Mouse (Mus musculus) ovary, postnatal 36 days (tissue): ENCODE results near the gene Fosb.
A peak's percentile ranks its signal among the peaks of the same experiment; 100 is the strongest.

Experiments
- DNase-seq: peaks from one replicate; pipeline ENCODE4 v3.0.0; 2022; ENCODE audit warnings: low spot score, mixed read lengths

Fosb gene

DNA sequence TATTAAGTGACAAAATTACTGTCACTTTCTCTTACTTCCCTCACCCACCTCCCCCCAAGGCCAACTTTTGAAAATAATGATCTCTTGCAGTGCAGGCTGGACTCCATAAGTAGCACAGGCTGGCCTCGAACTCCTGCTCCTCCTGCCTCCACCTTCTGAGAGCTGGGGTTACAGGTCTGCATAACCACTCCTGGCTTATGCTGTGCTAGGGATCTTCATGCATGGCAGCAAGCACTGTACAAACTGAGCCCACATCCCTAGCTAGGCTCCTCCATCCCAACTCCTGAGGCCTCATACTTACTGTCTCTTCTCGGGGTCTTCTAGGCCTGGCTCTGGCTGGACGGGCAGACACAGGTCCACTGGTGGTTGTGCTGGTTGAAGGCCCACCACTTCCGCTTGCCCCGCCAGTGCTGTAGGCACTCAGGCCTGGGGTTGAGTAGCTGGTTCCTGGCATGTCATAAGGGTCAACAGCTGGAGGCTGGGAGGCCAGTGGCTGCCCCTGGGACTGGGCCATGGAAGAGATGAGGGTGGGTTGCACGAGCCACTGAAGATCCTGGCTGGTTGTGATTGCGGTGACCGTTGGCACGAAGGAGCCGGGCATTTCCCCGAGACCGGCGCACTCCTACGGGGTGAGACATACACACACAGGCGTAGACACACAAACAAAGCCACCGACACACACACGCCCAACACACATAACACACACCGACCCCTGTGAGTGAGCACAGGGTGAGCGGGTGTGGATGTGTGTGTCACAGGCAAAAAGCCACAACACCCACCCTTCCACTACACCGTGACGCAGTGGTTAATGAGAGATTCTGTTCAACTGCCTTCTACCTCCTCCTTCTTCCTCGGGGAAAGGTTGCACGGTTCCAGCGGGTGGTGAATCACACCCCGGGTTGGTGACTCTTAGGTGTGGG lies 2.8 kb downstream of the Fosb start:
- DNase-seq, result no peak

DNA sequence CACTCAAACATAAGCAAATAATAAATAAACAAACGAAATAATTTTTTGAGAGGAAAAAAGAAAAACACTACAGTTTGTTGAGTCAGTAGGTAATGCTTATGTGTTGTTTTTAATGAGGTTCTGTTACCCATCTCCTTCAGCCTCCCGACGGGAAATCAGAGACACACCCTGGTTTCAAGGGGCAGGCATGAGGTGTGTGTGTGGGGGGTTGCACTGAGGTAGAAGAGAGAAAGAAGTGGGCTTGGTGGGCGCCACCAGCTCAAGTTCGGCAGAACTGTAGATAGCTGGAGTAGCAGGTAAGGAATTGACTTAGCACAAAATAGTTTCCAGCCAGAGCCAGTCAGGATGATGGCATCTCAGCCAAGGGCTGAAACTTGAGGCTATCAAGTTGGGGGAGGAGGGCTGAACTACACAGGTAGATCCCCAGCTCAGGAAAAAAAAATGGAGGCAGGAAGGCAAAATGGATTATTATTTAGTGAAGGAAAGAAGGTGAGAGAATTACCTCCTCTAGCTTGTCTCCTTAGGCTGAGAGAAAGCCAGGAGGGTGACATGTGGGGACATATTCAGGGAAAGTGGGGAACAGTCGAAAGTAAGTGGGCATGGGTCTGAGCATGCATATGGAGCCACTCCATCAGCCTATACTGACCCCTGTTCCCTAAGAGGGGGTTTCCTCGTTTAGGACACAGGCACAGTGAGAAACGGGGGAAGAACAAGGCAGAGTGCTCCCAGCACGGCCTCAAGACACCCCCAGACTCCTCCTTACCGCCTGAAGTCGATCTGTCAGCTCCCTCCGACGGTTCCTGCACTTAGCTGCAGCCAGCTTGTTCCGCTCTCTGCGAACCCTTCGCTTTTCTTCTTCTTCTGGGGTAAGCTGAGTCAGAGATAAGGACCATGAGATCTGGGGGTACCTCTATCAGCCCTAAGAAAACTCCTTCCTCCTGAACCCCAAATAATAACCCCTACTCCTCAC lies 3.8 kb downstream of the Fosb start:
- no peak for DNase-seq

DNA sequence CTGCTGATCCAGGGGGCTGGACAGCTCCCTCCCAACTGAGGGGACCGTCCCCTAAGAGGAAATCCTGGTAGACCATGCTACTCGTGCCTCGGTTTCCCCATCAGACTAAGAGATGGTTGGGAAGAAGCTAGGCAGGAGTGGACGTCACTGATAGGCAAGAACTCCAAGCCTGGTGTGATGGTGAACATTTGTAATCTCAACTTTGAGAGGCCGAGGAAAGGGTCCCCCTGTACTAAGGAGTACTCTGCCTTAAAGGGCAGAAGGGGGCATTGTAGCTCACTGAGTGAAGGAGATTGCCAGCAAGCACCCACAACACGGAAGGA lies 4.5 kb downstream of the Fosb start:
- DNase-seq, result no peak

DNA sequence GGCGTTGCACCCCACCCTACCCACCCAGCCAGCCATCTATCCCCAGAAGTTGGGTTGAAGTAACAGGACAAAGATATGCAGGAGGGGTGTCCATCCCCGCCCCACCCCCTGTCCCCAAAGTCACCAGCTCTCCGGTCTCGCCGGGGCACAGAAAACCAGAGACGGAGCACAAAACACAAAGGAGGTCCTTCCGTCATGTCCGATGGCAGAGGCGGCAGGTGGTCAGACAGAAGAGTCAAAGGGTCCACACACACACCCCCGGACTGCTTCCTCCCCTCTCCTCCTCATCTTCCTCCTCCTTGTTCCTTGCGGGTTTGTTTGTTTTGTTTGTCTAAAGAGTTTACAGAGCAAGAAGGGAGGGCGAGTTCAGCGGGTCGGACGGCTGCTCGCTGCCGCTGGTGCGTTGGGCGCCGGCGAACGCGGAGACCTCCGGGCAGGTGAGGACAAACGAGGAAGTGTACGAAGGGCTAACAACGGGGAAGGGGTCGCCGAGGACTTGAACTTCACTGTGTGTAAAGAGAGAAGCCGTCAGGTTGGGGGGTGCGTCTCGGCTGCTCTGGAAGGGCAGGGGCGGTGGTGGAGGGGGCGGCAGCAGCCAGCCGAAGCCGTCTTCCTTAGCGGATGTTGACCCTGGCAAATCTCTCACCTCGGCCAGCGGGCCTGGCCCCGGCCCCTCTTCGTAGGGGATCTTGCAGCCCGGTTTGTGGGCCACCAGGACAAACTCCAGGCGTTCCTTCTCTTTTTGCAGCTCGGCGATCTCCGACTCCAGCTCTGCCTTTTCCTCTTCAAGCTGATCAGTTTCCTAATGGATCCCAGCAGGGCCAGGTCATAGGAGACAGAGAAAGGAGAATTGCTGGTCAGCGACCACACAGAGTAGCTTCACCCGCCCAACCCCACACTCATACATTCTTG lies 5.1 kb downstream of the Fosb start:
- DNase-seq, result no peak

DNA sequence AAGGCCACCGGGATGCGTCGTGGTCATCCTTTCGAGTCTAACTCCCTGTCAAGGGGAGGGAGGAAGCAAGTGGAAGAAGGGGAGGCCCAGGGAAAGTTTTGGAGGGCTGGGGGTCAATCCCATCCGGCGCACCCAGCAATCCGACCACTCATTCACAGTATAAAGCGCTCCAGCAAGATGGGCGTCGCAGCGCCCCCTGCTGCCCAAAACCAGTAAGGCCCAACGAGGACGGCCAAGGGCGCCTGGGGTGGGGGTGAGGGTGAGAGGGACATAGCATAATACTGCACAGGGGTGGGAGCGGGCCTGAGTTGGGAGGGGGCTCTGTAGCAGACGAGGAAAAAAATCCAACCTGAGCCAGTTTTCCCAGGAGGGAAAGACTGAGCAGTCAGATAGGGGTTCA lies 6.1 kb downstream of the Fosb start:
- peak; percentile 71 for DNase-seq

DNA sequence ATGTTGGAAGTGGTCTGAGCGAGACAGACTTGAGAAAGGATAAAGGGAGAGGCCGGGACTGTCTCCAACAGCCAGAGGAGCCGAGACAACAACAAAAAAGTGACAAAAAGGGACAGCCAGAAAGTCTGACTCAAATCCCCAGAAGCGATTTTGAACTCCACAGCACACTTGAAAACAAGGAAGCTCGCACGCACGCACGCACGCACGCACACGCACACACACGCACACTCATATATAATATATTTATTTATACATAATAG lies 6.9 kb downstream of the Fosb start:
- no peak for DNase-seq

DNA sequence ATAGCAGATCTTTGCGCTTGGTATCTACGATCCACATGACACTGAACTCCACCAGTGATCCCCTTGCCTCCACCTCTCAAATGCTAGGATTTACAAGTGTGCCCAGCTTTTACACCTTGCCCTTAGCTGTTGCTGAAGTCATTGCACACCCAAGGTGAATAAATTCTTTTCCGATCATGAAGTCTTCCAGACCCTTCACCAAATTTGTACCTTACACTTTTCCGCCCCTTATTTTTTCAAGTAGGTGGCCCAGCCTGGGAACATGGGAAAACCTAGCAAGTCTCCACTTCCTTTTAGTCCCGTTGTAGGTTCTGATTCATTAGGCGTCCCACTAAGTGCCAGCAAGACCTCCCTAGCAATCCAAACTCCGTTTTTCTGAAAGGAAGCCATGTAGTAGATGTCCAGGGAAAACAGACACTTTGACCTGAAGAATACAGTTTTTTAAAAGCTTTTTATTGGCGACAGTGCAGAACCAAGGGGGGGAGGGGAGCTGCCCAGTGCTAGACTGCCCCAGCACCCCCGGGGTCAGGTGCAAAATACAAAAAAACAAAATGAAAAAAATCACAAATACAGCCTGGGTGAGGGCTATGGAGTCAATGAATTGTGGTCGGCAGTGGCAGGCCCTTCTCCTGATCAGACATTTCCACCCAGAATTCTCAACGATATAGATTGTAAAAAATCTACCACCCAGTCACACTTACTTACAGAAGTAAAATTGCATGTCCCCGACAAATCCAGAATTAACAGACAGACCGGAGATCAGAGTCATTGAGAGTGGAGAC lies 7.4 kb downstream of the Fosb start:
- no peak for DNase-seq

DNA sequence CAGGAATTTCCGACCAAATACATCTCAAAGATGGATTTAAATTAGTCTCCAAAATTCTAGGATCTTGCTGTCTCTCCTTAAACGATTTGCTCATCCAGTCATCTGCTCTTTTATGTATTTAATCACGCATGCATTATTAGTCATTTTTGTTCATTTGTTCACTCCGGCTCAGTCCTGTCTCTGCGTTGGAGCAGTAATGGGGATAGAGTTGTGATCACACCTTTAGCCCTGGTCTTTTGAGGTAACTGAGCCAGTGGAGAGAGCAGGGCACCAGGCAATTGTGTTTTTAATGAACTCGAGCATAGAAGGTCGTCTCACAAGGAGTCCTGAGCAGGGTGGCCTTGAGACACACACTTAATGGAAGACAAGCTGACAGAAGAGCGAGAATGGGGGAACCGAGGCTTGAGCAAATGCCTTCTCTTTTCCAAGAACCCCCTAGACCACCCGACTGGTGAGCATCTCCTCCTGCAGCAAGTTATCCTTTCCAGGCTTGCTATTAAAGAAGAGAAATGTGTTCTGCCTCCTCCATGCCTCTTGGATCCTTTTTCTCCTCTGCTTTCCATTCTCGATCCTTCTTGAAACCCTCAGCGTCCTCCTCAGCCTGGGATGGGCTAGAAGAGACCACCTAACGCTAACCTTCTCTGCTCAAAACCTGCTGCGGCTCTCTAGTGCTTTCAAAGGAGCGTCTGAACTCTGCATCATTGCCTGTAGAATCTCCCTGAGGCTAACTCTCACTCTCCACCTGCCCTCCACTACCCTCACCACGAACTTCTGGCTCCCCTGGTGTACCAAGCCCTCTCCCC lies 8.2 kb downstream of the Fosb start:
- no peak for DNase-seq

DNA sequence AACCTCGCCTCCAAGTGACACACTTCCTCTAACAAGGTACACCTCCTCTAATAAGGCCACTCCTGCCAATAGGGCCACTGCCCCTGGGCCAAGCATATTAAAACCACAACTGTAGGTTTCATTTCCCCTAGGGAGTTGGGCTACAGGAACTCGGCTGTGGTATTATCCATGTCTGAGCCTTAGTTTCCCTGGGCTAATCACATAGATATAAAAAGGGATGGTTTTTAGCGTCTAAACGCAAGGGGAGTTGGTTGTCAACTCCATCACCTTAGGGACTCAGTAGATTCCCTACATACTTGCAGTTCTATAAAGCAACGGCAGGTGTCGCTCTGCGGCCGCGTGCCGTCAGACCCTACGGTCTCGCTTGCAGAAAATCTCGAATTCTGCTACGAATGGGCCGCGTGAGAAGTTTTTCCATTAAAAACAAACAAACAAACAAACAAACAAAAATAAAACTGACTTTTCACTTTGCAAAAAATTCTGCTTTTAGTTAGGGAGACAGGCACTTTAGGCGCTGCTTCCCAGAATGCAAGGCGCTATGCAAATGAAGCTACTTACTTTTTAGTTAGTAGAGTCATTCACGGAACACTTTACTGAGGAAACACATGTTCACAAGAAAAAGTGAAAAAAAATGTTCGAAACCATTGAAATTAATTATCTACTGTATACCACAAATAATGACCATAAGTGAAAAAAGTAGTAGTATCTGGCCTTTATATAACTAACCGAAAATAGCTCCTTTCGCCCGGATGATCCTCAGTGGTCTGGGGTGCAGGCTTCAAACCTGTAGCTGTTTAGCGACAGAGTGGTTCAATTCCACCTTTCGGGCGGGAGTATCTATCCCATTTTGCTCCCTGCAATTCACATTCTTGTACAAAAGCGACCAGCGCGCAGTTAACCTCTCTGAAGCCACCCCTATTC lies 9.1 kb downstream of the Fosb start:
- peak; percentile 65 for DNase-seq

DNA sequence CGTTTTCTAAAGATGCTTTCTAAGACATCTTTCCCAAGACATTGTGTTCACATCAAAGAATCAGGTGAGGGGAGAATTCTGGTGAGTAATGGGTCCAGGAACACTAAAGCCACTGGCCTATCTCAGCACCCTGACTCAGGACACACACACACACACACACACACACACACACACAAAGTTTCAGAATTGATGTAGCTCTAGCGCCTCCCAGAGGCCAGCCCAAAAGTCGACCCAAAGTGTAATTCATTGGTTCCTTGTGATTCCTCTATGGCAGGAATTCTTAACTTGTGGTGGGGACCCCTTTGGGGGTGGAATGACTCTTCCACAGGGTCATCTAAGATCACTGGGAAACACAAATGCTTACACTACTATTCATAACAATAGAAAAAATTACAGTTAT lies 10.7 kb downstream of the Fosb start:
- no peak for DNase-seq

DNA sequence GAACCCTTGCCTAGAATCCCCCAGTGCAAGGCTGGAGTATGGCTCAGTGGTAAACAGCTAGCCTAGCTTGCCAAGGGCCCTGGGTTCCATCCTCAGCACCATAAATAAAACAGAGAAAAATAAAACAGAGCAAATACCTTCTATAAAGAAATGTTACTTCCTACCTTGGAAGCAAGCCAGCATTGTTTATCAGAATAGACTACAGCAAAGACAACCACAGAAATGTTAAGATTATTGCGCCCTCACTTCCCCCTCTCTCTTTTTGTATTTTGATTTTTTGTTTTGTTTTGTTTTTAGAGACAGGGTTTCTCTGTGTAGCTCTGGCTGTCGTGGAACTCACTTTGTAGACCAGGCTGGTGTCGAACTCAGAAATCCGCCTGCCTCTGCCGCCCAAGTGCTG lies 12.1 kb downstream of the Fosb start:
- DNase-seq, result no peak

DNA sequence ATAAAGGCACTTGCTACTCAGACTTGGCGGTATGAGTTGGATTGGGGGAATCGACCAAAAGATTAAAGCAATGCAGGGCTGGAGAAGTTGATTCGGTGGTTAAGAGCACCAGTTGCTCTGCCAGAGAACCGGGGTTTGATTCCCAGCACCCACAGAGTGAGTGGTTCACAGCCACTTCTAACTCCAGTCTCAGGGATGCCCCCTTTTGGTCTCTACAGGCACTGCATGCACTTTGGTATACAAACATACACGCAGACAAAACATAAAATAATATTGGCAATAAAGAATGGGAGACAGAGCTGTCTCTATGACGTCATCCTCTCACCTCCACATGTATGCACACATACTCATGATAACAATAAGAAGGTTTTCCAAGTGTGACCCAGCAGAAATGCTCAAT lies 12.8 kb downstream of the Fosb start:
- no peak for DNase-seq

DNA sequence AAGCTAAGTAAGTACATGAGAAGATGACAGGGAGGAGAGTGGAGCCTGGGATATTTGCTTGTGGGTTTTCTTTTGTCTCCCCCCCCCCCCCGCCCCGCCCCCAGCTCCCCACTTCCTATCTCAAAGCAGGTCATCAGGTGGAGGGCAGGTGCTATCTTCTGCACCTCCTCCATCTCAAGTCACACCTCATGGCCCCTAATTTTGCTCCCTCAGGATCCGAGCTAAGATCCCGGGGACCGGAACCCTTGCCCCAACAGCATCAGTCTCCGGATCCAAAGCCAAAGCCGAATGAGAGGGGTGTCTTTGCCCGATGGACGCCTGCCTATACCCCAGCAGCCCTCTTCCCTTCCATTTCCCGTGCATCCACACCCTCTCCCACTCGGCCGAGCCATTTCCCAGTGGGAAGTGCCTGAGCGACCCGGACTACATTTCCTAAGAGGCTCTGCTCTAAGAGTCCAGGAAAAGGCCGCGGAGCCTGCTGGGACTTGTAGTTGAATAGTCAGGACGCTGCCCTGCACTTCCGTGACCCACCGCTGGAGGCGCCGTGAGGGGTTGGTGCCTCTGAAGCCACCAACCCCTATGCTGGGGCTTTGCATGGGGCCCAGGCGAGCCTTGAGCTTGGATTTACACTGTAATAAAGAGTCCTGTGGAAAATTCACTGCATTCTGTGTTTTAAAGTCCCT lies 14.2 kb downstream of the Fosb start:
- DNase-seq, result peak; percentile 94

DNA sequence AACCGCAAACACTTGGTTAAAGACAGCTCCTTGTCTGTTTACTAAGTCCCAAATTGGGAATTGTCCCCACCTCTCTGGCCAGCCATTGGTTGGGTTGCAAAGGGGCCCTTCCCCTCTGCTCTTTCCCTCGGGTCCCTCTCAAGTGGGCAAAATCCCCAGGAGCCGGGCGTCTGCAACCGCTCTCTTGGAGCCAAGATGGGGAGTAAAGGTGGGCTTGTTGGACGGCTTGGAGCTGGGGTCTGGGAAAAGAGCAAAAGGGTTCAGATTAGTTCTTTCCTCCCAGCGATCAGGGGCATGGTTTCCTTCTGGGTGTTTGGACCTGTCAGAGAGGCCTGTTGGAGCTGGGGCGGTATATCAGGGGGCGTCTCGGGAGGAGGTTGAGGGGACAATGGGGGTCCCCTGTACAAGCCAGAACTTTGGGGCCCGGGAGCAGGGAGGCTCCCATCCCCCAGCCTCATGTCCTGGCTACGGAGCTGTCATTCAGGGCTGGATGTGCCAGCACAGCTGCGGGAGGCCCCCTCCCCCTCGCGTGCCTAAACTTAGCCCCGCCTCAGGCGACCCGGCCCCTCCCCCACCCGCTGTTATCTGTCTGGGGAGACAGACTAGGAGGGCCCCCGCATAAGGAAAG lies 18.8 kb downstream of the Fosb start:
- peak; percentile 33 for DNase-seq

DNA sequence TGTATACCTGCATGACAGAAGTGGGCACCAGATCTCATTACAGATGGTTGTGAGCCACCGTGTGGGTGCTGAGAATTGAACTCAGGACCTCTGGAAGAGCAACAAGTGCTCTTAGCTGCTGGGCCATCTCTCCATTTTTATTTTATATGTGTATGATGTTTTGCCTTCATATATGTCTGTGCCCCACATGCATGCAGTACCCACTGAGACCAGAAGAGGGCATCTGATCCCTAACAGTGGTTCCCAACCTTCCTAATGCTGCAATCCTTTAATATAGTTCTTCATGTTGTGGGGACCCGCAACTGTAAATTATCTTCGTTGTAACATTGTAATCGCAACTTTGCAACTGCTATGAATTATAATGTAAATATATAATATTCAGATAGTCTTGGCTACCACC lies 25.1 kb downstream of the Fosb start:
- no peak for DNase-seq

DNA sequence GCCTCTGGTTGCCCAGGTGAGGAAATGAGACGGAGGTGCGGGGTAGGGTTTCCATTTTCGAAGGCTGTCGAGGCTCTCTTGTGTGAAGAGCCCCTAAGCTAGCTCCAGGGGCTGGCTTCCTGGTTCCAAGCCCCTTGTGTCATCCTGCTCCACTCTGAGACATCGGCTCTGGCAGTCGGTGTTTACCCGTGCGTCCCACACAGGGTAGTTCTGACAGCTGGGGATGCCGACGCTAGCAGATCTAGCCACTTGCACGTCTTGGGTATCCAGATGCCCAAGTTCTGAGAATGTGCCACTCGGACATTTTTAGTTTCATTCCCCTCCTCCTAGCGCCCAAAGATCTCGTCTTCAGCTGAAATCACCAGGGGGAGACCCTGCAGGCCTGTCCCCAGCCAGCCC lies 26.4 kb downstream of the Fosb start:
- no peak for DNase-seq

DNA sequence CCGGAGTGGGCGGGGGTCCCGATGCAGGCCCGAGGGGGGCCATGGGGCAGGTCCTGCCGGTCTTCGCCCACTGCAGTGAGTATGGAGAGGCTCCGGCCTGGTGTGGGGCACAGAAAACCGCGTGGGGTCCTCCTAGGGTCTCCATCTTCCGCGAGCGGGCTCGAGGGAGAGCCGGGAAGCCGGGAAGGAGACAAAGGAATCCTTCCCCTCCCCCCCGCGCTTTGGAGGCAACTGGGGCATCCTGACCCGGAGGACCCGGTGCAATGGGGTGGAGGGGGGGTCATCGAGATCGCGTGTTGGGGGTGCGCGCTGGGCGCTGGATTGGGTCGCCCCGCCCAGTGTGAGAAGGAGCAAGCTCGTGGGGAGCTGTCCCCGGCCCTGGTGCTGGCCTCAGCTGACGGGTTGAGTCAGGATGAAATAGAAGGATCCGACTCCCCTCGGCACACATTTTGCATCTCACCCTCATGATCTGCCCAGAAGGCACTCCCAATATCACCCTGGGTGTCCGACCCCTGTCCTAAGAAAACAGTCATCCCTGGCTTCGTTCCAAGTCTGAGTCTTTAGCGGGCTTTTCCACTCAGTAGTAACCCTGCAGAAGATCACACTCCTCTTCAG lies 27.0 kb downstream of the Fosb start:
- DNase-seq, result peak; percentile 73

DNA sequence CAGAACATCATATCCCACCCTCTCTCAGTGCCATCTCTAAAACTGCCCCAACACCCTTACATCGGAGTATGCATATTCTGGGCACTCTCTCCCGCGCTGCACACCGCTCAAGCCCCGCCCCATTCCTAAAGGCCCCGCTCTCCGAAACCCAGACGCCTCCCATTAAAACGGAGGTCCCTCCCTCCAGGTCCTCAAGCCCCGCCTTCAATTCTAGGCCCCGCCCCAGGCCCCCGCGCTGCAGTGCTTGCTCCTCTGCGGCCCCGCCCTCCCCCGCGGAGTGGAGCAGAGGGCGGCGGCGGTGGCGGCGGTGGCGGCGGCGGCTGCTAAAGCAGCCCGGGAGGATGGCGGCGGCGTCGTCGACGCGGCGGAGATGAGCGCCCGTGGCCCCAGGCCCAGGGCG lies 27.5 kb downstream of the Fosb start, which contains the start of gene Rtn2:
TSS of gene Rtn2 (plus strand) at position 240 of the 400 bp plus-strand sequence.
- DNase-seq, result peak; percentile 64
